ENCODE assay signal across 18 mouse cellular contexts in genomic region chr7:131007221-131007620, GRCm38 (mm10). TPM values are rescaled to one million over a fixed set of nuclear protein-coding genes. Genes with fewer than 3 reads are reported as not detected.
DNase-seq lines count a peak whose midpoint lies in the region.
"Had no signal": no experiment of that assay in that cellular context is flagged by ENCODE, and none has a peak within 500 bp of the region (broad histone marks: within the 10 kb centered on the region; RNA-seq: fewer than 3 reads in every experiment).

No protein-coding gene starts in this region.

- peak; percentile 34 for DNase-seq in heart, adult 11 months
- no peak for DNase-seq in heart, postnatal 4 days
- DNase-seq in fat pad, adult 2 months (ENCODE audit: extremely low read depth, low read depth, low spot score) = peak; percentile 85
- no peak for DNase-seq in layer of hippocampus, adult 11-12 months (ENCODE audit: low spot score)
- DNase-seq in cerebellum, adult 18-20 months = no peak
- DNase-seq: adrenal gland, adult 8-10 months; adrenal gland, postnatal 14 days; adrenal gland, postnatal 36 days; cerebellum, adult 11-12 months; cerebellum, adult 8-10 months; cerebellum, adult 9-11 months; cerebellum, postnatal 14 days; cerebellum, postnatal 36 days; embryo, embryonic 11 days; forebrain, postnatal 0 days had no signal

RNA-seq across cellular contexts. Expression of gene Dmbt1, which starts 24.6 kb away (rescaled TPM):
- total RNA-seq in heart, postnatal 4 days (2021) = not detected
- total RNA-seq: adrenal gland, adult 18-20 months; adrenal gland, adult 8-10 months; adrenal gland, postnatal 14 days; adrenal gland, postnatal 36 days; CH12.LX; common myeloid progenitor, adult 5-6 weeks; forebrain, postnatal 0 days had no signal

Comparison
In these comparisons a context has a peak if more than half of its experiments do, and no peak if none do; other contexts are left out.
1. DNase-seq: peak in heart, adult 11 months (single experiment) and fat pad, adult 2 months (single experiment); none in heart, postnatal 4 days (single experiment), layer of hippocampus, adult 11-12 months (single experiment) and cerebellum, adult 18-20 months (0 of 2).